Mouse (Mus musculus): ENCODE data around the gene Pde11a.

Gene Pde11a

DNA sequence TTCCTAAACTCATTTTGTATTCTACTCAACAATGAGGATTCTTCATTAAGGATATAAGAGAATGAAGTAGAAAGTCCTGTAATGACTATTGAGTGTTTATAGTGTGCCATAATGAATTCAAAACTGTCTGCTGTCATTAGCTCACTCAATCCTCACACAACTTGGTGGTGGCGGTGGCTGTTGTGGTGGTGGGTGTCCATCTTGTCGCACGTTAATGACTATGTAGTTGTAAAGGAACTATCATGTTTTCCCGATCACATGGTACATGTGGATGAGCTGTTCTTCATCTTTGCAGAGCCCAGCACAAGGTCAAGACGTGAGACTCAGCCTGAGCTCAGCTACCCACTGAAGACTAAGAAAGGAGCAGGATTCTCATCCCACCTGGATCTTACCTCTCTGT lies 242.7 kb downstream of the Pde11a start:
- DNase-seq (ENCODE audit: low spot score in 2 of 2) = no peak

DNA sequence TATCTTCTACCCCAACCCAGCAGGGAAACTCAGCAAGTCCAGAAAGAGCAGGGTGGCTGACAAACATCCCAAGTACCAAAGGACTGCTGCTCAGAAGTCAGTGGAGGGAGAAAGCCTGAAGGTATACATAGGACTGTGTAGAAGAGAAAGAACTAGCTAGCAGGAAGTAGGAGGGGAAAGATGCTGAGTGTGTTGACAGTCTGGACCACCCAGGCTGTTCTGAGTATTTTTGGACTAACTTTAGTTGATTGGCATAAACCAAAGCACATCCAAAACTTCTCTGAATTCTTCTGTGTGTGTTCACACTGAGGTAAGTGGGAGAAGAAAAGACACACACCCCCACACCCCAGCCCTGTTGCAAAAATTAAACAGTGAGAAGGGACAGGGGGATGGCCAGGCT lies 248.1 kb downstream of the Pde11a start:
- DNase-seq (ENCODE audit: low spot score in 2 of 2) = no peak

DNA sequence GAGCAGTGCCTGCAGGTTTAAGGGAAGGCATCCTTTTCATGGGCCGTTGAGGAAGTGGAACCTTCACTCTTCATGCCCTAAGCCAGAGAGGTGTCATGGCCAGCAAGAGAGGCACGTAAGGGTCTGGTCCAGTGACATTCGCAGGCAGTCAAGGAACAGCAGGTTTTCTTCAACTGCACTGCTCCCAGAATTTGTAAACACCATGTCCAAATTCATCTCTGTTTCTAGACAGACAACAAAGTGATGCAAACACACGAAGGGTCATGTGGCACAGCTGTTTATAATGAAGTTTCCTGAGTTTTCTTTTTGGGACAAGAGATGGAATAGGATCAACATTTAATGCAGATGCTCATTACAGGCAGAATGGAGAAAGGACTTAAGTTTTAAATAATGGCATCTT lies 249.7 kb downstream of the Pde11a start:
- DNase-seq (ENCODE audit: low spot score in 2 of 2) = no peak

DNA sequence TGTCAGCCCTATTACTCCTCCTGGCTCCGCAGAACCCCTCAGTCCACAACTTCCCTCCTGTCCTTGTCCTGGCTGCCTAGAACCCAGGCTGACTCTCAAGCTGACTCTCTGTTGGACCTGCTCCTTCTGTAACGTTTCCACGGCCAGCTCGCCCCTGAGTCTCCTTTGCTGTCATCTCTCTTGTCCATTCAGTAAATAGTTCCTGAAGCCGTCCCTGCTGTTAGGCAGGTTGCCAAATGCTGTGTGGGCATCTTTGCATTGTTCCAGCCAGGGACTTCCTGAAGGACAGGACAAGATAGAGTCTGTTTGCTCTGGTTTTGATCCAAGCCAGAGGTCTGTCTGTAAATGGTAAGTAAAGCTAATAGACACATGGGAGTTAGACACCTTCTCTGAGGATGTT lies 250.2 kb downstream of the Pde11a start:
- DNase-seq (ENCODE audit: low spot score in 2 of 2) = no peak

DNA sequence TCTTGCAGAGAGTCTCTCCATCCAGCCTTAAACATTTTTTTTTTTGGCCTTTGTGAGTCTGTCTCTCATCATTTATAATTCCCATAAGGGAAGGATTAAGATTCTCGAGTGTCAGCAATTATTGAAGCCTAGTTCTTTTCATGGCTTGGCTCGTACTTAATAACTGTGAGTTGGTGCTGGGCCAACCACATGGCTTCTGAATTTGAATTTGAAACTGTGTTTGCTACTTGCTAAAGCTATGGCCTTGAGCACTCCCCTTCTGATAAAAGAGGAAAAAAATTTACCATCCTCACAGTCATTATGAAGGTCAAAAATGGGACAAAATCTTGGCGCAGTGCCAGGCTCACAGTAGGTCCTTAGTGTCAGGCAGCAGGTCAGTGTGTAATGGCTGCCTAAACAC lies 251.4 kb downstream of the Pde11a start:
- DNase-seq (ENCODE audit: low spot score in 2 of 2) = no peak

DNA sequence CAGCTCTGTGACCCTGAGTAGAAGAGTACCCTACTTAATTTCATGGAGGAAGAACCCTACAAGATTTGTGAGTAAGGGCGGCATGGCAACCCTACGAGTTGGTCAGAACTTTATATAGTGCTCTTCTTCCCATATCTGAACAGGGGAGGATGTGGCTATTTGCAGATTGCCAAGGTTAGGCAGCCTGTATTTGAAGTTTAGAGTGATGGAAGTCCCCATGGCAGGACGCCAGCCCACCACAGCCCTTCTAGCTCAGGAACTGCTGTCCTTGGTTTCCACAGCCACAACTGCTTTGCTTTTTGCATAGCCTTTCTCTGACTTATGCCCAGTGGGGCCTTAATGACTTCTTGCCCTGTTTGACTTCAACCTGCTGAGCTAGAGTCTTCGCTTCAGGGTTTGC lies 253.6 kb downstream of the Pde11a start:
- no peak for DNase-seq (ENCODE audit: low spot score in 2 of 2)

DNA sequence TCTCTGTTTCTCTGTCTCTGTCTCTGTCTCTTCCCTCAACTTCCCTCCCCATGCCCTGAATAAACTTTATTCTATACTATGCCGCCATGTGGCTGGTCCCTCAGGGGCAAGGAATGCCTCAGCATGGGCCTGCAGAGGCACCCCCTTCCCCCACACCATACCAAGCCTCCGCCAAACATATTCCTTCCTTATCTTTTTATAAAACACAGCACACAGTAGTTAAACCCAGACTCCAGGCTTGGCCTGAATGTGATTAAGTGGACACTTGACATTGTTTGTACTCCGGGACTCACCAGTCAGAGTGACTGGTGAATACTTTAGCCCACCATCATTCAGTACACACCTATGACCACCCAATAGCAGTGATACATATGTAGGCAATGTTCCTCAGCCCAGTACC lies 254.7 kb downstream of the Pde11a start:
- no peak for DNase-seq (ENCODE audit: low spot score in 2 of 2)

DNA sequence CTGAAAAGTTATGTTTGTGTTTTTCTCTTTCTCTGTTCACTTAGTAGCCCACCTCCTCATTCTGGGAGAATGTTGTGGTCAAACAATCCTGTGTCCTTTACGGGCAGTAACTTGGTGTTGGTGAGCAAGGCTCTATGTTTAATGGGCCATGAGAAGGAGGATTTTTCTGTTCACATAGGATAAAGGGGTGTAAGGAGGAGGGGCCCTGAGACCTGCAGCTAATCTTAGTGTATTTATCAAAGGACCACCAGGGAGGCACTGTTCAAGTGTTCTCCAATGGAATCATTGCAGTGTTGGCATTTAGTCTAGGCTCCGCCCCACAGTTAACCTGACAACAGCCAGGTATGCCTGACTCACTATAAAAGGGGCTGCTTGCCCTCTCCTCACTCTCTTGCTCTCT lies 255.2 kb downstream of the Pde11a start:
- no peak for DNase-seq (ENCODE audit: low spot score in 2 of 2)

DNA sequence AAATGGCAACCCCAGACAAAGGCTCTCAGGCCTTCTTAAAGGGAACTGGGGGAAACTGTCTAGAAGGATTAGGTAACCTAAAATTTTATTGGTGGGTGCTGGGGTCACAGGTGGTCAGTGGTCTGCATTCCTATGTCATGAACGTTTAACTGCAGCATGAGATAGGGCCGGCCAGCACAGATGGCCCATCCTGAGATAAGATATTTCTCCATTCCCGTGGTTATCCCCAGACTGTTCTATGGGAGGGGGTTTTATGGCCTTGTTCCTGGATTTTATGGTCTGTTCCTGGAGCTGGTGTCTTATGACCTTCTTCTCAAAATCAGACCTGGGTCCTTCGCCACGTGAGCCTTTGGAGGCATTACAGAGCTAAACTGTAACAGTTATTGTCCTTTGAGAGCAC lies 256.6 kb downstream of the Pde11a start:
- no peak for DNase-seq (ENCODE audit: low spot score in 2 of 2)

DNA sequence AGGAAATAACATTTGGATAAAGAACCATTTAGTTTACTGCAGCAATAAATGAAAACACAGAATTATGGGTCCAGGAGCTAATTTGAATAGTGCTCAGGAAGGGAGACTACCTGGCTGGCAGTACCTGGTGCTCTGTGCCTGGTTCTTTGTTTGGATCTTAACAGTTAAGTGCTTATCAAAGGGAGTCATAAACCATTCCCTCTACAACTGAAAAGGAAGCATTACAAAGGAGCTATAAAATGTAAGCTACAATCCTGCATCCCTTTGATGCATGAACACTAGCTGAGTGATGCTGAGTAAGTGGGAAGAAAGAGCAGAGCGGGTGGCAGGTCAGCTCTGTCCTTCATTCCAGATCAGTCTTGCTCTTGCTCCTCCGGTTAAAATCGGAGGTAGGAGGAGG lies 258.0 kb downstream of the Pde11a start:
- no peak for DNase-seq (ENCODE audit: low spot score in 2 of 2)

DNA sequence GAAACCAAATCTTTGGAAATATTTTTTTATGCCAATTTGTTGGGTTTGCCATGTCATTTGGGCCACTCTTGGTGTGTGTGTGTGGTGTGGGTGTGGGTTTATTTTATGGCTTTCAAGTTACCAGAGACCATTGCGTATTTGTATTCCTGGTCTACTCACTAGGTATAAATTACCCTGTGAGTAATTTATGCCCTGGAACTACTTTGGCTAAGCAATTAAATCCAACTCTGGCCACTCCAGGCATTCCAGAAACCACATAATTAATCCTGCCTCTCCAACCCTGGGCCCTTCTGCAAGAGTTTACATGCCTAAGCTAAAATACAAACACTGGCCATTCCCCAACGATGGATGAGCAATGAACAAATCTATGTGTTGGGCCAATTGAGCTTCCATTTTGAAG lies 261.7 kb downstream of the Pde11a start:
- DNase-seq (ENCODE audit: low spot score in 2 of 2) = no peak

DNA sequence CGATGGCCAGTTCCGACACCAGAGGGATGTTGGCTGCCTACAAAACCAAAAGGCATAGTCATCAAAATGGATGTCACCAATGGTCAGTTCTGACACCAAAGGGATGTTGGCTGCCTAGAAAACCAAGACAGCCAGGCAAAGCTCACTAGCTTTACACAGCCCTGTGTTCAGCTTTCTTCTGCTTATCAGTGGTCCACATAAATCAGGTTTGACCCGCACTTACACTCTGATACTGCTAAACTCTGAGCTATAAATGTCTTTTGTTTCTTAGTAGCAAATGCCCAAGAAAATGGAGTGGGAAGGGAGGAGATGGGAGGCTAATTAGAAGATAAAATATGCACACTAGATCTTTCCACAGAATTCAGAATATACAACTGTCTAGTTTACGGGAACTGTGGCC lies 262.5 kb downstream of the Pde11a start:
- DNase-seq (ENCODE audit: low spot score in 2 of 2) = no peak

DNA sequence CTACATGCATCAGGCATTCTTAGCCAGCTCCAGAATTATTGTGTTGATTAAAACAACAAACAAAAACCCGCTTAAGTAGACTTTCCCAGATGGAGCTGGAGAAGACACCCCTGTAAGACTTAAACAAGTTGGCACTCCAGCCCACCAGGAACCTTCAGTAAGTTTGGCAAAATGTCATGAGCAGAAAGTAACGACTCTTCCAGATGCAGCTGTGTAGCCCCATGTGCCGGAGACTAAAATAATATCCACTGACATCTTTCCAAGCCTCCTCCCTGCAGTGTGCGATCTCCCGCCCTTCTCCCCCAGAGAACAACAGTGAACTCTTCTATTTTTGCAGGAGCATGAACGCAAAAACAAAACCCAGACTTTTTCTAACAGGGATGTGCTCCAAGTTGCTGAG lies 265.5 kb downstream of the Pde11a start:
- DNase-seq (ENCODE audit: low spot score in 2 of 2) = no peak

DNA sequence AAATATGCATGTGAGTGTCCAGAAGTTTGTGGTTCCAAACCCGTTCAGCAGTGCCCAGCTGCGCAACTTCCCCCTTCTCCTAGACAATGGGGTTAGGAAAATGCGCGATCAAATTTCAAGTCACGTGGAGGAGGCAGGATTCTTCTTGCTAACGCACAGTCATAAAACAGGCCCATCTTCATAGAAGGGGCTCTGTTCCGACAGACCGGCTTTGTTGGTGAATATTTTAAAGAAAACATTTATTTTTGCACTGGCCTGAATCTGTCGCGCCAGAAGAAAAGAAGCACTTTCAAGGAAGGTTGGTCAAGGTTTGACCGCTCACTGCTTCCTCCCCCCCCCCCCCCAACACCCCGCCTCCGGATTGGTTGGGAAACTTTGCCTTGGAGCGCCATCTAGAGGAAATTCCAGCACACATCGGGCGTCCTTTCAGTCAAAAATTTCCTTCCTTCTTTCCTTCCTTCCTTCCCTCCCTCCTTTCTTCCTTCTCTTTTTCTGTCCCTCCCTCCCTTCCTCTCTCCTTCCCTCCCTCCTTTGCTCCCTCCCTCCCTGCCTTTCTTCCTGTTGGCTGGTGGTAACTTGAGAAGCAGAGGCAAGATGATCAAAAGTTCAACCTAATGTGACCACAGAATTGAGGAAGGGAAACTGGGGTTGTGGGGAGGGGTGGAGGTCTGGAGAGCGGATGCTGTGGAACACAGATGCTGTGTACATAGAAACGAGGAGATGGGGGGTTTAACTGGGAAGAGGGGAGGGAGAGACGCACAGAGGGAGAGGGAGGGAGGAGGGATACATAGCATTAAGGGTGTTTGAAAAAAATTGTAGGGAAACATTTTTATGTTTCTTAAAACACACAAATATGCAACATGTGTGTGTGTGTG lies 267.9 kb downstream of the Pde11a start:
- no peak for DNase-seq (ENCODE audit: low spot score in 2 of 2)

DNA sequence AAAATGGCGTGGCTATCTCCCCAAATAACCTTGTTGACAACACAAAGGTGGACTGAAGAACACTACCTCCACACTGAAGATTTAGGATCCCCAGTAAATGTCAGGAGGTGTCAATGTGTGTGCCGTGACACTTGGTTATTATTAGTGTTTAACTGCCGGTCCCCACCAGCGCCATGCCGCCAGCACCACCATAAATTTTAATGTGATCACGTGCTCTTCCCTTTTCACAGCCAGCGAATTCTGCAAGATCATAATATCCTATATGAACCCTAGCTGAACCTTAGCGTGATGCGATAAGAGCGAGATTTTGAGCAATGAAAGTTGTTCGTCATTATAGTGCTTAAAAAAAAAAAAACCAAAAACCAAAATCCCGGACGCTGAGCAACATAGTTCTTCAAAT lies 269.3 kb downstream of the Pde11a start:
- no peak for DNase-seq (ENCODE audit: low spot score in 2 of 2)

DNA sequence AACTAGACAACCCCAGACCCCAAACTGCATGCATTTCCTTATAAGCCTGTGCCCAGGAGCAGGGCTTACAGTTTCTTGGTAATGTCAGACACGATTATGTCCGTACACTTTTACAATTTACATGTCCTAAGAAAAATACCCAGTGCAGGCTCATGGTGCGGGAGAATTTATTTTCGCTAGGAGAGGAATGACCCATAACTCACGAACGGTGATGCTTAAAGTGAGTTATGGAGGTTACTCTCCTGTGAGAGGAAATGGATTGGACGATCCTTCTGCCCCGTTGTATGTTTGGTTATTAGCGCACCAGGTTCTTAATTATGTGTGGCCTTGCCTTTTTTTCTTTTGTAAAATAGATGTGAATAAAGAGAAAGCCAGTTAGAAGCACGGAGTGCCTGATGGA lies 270.4 kb downstream of the Pde11a start:
- no peak for DNase-seq (ENCODE audit: low spot score in 2 of 2)

DNA sequence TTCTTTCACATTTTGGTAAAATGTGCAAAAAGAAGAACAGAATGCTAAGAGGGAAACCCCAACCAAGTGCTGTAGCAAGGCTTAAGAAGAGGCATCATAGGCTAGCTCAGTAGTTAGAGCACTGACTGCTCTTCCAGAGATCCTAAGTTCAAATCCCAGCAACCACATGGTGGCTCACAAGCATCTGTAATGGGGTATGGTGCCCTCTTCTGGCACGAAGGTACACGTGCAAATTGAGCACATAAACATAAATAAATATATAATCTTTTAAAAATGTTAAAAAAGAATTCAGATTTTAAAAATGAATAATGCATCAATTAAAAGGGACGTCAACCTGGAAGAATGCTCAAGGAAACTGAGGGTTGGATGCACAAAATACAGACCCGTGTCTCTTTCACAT lies 271.4 kb downstream of the Pde11a start:
- DNase-seq (ENCODE audit: low spot score in 2 of 2) = no peak

DNA sequence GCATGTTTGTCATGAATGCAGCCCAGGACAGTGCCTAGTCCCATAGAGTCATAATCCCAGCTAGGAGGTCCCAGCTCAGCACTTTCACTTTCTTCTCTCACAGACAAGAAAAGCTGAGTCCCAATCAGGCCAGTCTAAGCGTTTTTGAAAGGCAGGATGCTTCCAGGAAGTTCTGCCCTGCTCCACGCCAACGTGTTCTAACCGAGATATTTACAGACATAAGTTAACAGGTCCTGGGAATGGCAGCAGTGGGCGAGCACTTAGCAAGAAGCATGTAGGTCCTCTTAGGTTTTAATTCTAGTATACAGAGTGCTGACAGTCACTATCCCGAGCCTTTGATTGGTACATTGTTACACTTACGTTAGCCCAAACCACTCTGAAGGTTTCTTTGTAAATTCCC lies 273.3 kb downstream of the Pde11a start:
- no peak for DNase-seq (ENCODE audit: low spot score in 2 of 2)

DNA sequence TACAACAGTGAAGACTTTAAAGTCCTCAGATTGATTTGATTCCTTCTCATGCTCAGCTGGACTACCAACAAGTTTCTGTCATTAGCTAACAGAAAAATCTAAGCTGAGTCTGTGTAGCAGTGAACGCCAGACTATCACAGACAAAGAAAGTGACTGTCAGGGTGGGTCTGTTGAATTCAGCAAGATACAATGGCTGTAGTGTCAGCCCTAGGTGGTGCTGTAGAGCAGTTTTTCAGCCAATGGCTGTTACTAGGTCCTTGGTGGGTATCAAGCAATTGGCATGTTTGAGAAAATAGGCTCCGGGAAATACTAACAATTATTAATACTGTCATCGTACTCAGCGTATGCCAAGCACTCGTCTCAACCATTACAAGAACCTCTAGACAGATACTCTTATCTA lies 274.5 kb downstream of the Pde11a start:
- no peak for DNase-seq (ENCODE audit: low spot score in 2 of 2)

DNA sequence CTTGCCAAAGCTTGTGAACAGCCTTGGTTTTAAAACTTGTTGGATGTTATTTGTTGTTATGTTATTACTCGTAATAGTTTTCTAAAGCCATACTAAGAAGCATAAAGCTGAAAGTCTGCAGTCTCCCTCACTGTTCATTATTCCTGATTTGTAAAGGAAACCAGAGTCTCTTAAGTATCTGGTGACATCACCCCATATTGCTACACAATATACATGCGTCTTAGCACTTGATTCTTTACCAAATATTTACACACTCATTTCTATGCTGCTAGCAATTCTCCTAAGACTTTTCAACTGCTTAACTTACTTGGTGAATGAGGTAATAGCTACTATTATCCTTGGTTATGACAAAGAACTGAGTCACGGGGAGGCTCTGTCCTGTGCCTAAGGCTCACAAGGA lies 278.4 kb downstream of the Pde11a start:
- no peak for DNase-seq (ENCODE audit: low spot score in 2 of 2)

DNA sequence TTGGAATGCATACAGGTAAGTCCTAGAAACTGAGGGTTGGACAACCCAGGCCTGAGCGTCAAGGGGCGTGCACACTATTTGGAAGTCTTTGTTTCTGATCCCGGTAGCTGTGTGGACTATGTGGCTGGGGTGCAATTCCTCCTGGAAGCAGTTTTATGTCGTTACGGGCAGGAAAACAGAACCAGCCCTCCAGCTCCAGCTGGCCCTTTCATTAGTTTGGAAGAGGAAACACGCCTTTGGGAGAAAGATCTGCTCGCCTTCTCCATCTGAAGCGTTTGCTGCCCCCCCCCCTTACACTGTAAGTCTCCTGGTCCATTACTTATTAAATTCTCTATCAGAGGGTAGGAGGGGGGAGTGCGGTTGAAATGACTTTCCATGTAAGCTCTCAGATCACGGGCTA lies 279.0 kb downstream of the Pde11a start:
- no peak for DNase-seq (ENCODE audit: low spot score in 2 of 2)

DNA sequence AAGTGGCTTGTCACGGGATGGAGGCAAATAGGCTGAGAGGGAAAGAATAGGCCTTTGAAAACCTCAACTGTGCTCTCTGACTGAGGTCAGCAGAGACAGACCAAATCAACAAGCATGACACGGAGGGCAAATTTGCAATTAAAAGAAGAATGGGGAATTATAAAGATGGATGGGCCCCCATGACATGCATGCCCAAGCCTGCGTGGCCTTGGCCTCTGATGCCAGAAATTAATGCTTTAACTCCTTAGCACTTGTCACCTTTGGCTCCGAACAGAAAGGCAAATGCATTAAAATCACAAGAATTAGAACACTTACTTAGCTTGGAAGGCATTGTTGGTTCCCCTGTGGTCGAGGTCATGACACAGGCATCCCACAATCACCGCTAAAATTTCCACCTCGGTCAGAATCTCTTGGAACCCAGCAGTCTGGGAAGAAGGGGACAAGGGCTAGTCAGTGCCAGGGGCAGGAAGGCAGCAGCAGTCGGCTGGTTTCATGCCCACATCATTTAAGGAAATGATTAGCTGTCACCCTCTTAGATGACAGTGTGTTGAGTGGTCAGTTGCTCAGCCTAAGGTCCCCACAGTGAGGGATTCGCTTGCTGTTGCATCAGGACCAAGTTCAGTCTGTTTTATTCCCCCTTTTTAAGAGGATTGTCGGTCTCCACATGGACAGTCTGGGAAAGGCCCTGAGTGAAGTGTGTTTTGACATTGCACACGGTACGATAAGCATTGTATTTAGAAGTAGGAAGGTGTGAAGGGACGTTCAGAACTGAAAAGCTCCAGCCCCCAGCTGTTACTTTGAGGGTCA lies 279.7 kb downstream of the Pde11a start:
- no peak for DNase-seq (ENCODE audit: low spot score in 2 of 2)

DNA sequence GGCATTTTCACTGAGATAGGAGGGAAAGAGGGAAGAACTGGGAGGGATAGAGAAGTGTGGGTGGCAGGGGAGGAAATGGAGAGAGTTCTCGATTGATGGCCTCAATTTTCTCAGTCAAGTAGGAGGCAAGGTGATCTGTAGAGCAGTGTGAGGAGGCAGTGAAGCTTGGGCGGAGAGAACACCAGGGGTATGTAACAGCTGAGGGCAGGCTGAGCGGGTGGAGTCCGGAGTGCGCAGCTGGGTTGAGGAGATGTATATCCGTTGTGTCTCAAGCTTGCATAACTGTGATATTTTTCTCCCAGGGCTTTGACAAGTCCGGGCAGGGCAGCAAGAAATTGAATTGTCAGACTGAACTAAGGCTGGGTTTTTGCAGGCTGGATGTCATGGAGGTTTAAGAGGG lies 281.0 kb downstream of the Pde11a start:
- no peak for DNase-seq (ENCODE audit: low spot score in 2 of 2)

Measured in spleen, postnatal 4 days (tissue).